Mouse (Mus musculus) cerebellum, postnatal 4 days (tissue): ENCODE measurements around the gene 3300002I08Rik.
"Not testable (repeated sequence)": the region's sequence is repeated elsewhere in the genome, so short reads cannot be mapped to it uniquely, and the experiment has no call there.

ENCODE experiments used
- DNase-seq, 2 experiments: peaks; one replicate each; pipeline ENCODE4 v3.0.0; 2022; ENCODE audit warnings: low spot score in 2 of 2, mixed read lengths in 1 of 2

Gene 3300002I08Rik

GRCm38 (mm10) chr2:150362113-150362877, at the start of gene 3300002I08Rik:
Gene 3300002I08Rik (minus strand): TSS chr2:150362765.
- peak; percentile 50 to 81 for DNase-seq

GRCm38 (mm10) chr2:150412146-150412545, 49.6 kb upstream of the 3300002I08Rik start:
- DNase-seq, result not testable (repeated sequence)

GRCm38 (mm10) chr2:150390198-150390597, 27.6 kb upstream of the 3300002I08Rik start:
- DNase-seq, result no peak

- DNase-seq, result not testable (repeated sequence)
Observed at GRCm38 (mm10) chr2:150385553-150386106, 23.1 kb upstream of the 3300002I08Rik start.

GRCm38 (mm10) chr2:150362878-150363229, 289 bp upstream of the 3300002I08Rik start:
- DNase-seq, result no peak

- not testable (repeated sequence) for DNase-seq
Observed at GRCm38 (mm10) chr2:150357136-150357535, 5.4 kb downstream of the 3300002I08Rik start.

GRCm38 (mm10) chr2:150323402-150323801, 39.2 kb downstream of the 3300002I08Rik start, which contains the start of gene Gm10130:
Gene Gm10130 (plus strand): TSS chr2:150323702.
- no peak for DNase-seq

- no peak for DNase-seq
Observed at GRCm38 (mm10) chr2:150318973-150319372, 43.6 kb downstream of the 3300002I08Rik start.

- DNase-seq, result no peak
Observed at GRCm38 (mm10) chr2:150316140-150316539, 46.4 kb downstream of the 3300002I08Rik start.

GRCm38 (mm10) chr2:150310952-150311884, 51.3 kb downstream of the 3300002I08Rik start:
- peak; percentile 56 to 84 for DNase-seq

GRCm38 (mm10) chr2:150307183-150307773, 55.3 kb downstream of the 3300002I08Rik start:
- DNase-seq, result no peak

- DNase-seq, result no peak
Observed at GRCm38 (mm10) chr2:150299096-150299495, 63.5 kb downstream of the 3300002I08Rik start.

GRCm38 (mm10) chr2:150293669-150294068, 68.9 kb downstream of the 3300002I08Rik start:
- no peak for DNase-seq
